Mouse (Mus musculus) left cerebral cortex, adult 2 months (tissue): ENCODE measurements around the gene Lyrm2. TPM values are rescaled to one million over a fixed set of nuclear protein-coding genes. Genes with fewer than 3 reads are reported as not detected.

Experiments used
- DNase-seq, 2 experiments: peaks; one replicate each; pipeline ENCODE4 v3.0.0; 2021 to 2022; ENCODE audit warnings: low spot score in 2 of 2, mixed read lengths in 1 of 2; ENCODE audit errors: extremely low spot score in 1 of 2
- H3K27ac ChIP-seq: fragments of 200-600 bp; 2 replicates; pipeline ENCODE4 v1.8.1; 2022
- H3K4me3 ChIP-seq: fragments of 200-600 bp; 2 replicates; pipeline ENCODE4 v1.8.1; 2022
- CTCF ChIP-seq: fragments of 200-600 bp; IDR thresholded peaks from 2 replicates; pipeline ENCODE4 v1.8.1; 2022; ENCODE audit warnings: antibody characterized with exemption, mild to moderate bottlenecking, moderate library complexity
- intact Hi-C: fragments of 180-260 bp; cut with DNase I; formaldehyde crosslinking; loops from one replicate; pipeline ENCODE4 v1.15.1; 2025
- long read RNA-seq, 2 experiments: library from polyadenylated mRNA; stranded (forward); transcript quantifications; one replicate each; pipeline ENCODE4 v2.0.0; 2021; ENCODE audit warnings: borderline mapping rate in 2 of 2
- total RNA-seq, 2 experiments: library from RNA; stranded (reverse); gene quantifications; 2 replicates each; pipeline ENCODE4 v1.2.3; 2021

Gene Lyrm2
- total RNA-seq = 10 to 100 TPM; 31.7 to 31.8 TPM
- long read RNA-seq, experiment 1, partial matches to known transcripts = 1 of 12 reads
- long read RNA-seq, experiment 1, other reads (novel, unspliced or antisense) = 5 of 12 reads
- long read RNA-seq, experiment 2, transcript Lyrm2-201 (3 exons, 465 nt) = major isoform, 6 of 8 reads
- long read RNA-seq, experiment 2, partial matches to known transcripts = 0 of 8 reads
- long read RNA-seq, experiment 2, other reads (novel, unspliced or antisense) = 0 of 8 reads

GRCm38 (mm10) chr4:32799966-32800576 is at the start of gene Lyrm2:
Lyrm2 (plus strand) TSS chr4:32800253.
- Histone ChIP-seq H3K4me3 (peak within 1 kb of the TSS; percentile 77), H3K27ac (peak within 1 kb of the TSS; percentile 98)
- intact Hi-C loops = loop anchor here (5.0 kb wide), 2 partner anchors 152 to 232 kb away; partner anchors contain the start of genes Ankrd6 and Ube2j1
- DNase-seq = peak; percentile 78 to 81
- no peak for TF ChIP-seq CTCF

GRCm38 (mm10) chr4:32750711-32751110 is 49.3 kb upstream of the Lyrm2 start:
- no peak for DNase-seq
- intact Hi-C loops = no loop called here

GRCm38 (mm10) chr4:32757430-32757829 is 42.6 kb upstream of the Lyrm2 start:
- peak; percentile 26 to 37 for DNase-seq
- no peak overlapping the region for H3K4me3 ChIP-seq
- H3K27ac ChIP-seq = no peak overlapping the region
- intact Hi-C loops = no loop called here
- no peak for TF ChIP-seq CTCF

More at GRCm38 (mm10) chr4:32750711-32751110, 49.3 kb upstream of the Lyrm2 start:
- Histone ChIP-seq H3K4me3 (no peak overlapping the region), H3K27ac (no peak overlapping the region)
- TF ChIP-seq CTCF = no peak

- intact Hi-C loops = no loop called here
- Histone ChIP-seq H3K4me3 (no peak overlapping the region), H3K27ac (no peak overlapping the region)
- TF ChIP-seq CTCF = no peak
- no peak for DNase-seq
Measured at GRCm38 (mm10) chr4:32767471-32767870, 32.6 kb upstream of the Lyrm2 start.

GRCm38 (mm10) chr4:32768046-32768445 is 32.0 kb upstream of the Lyrm2 start:
- H3K4me3 ChIP-seq = no peak overlapping the region
- intact Hi-C loops = no loop called here
- no peak for DNase-seq
- TF ChIP-seq CTCF = no peak
- H3K27ac ChIP-seq = no peak overlapping the region

DNA sequence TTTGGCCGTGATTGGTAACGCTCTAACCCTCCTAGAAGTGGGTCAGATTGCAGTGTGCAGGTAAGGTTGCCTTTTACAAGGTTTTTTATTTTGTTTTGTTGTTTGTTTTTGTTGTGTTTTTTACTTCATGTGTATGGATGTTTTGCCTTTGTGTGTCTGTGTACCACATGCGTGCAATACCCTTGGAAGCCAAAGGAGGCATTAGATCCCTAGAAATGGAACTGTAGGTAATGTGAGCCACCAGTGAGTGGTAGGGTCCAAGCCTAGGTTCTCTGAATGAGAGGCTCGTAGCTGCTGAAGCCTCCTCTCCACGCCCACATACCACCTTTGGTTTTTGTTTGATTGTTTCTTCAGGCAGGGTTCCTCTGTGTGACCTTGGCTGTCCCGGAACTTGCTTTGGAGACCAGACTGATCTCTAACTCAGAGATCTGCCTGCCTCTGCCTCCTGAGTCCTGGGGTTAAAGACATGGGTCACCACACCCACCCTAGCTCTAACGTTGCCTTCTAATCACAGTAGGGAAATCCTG is 29.7 kb upstream of the Lyrm2 start:
- H3K4me3 ChIP-seq = no peak overlapping the region
- DNase-seq = no peak
- intact Hi-C loops = loop anchor here (10.0 kb wide), 1 partner anchor 244 kb away; no protein-coding TSS in a partner anchor
- H3K27ac ChIP-seq = no peak overlapping the region
- no peak; the same call in none of the 2 replicates for TF ChIP-seq CTCF

DNA sequence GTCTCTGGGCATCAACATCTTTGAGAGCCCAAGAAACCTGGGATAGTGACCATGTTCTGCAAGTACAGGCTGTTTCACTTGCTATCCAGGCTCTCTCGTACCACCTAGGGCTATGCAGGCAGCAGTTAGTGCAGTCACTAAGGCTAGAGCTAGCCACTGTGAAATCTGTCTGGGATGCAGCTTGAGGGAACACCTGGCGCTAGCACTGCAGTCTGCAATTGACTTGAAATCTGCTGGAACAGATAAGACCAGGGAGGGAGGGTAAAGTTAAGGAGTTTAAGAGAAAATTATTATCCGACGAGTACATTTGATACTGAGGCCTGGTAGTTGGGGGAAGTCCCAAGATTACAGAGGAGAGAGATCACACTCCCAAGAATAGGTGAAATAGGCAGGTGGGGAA is 20.1 kb upstream of the Lyrm2 start:
- H3K4me3 ChIP-seq = no peak overlapping the region
- H3K27ac ChIP-seq = no peak overlapping the region
- intact Hi-C loops = loop anchor here (10.0 kb wide), 1 partner anchor 235 kb away; no protein-coding TSS in a partner anchor
- DNase-seq = no peak
- TF ChIP-seq CTCF = no peak

DNA sequence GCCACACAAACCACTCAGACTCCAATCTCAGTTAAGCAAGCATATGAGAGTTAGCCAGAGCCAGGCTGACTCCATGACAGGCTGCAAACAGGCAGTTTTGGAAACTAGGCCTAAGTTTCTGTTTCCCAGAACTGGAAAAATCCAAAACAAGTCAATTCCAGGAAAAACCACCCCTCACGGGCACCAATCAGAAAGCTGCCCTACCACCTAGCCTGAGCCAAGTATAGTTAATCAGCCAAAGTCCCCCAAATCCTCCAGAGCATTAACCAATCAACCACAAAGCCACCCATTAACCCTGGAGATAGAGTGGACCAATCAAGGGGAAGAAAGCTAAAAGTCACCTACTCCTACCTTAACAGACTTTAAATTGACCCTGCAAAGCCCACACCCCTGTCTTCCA is 12.9 kb upstream of the Lyrm2 start:
- no peak for DNase-seq
- intact Hi-C loops = no loop called here
- Histone ChIP-seq H3K27ac (no peak overlapping the region), H3K4me3 (no peak overlapping the region)
- TF ChIP-seq CTCF = no peak

DNA sequence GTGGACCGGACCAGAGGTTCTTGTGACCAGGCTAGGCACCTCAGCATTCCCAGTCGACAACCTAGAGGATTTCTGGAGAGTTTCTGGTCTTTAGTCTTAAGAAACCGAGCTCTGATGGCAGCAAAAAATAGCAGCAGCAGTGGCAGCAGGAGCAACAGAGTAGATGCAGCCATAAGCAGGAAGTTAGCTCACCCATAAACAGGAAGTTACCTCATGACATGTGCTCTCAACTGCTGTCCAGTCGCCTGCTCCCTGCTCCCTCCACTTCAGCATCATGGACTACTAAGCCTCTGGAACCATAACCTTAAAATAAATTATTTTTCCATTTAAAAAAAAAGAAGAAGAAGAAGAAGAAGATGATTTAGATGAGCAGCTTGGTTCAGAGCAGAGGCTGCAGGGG is 11.0 kb upstream of the Lyrm2 start:
- no peak for TF ChIP-seq CTCF
- H3K27ac ChIP-seq = no peak overlapping the region
- DNase-seq = no peak
- intact Hi-C loops = no loop called here
- no peak overlapping the region for H3K4me3 ChIP-seq

GRCm38 (mm10) chr4:32798976-32799375 is 1.1 kb upstream of the Lyrm2 start:
- intact Hi-C loops = no loop called here
- H3K4me3 ChIP-seq = no peak overlapping the region
- TF ChIP-seq CTCF = no peak
- H3K27ac ChIP-seq = no peak overlapping the region
- no peak for DNase-seq

DNA sequence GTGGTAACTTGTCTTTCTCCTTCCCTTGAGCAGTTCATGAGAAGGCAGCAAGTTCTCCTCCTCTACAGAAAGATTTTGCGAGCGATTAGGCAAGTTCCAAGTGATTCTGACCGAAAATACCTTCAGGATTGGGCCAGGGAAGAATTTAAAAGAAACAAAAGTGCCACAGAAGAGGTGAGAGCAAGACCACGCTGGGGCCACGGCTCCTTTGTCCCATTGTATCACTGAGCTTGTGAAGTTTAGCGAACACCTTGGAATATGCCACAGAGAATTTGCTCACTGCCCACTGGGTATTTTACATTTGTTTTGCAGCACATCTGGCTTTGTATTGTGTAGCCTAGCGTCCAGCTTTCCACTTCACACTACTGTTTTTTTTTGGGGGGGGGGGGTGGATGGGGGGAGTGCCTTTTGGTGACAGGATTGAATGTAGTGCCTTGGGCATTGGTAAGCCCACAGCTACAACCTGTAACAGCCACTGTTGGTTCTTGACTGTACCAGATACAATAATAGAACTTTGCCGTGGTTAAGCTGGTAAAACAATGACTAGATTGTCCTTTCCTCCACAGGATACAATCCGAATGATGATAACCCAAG is 621 bp downstream of the Lyrm2 start:
- peak overlapping the region; percentile 98 for H3K27ac ChIP-seq
- peak overlapping the region; percentile 77 for H3K4me3 ChIP-seq
- DNase-seq = no peak
- intact Hi-C loops = loop anchor here (5.0 kb wide), 2 partner anchors 152 to 232 kb away; partner anchors contain the start of genes Ankrd6 and Ube2j1
- no peak for TF ChIP-seq CTCF

- intact Hi-C loops = no loop called here
- TF ChIP-seq CTCF = no peak
- Histone ChIP-seq H3K27ac (no peak overlapping the region), H3K4me3 (no peak overlapping the region)
- no peak for DNase-seq
Measured at GRCm38 (mm10) chr4:32817478-32817877, 17.4 kb downstream of the Lyrm2 start.
